Mouse (Mus musculus) urinary bladder, postnatal 25 days (tissue): ENCODE results near the gene Tfcp2.

ENCODE experiments used
- DNase-seq: peaks from one replicate; pipeline ENCODE4 v3.0.0; 2022; ENCODE audit warnings: low spot score

Gene Tfcp2

GRCm38 (mm10) chr15:100551326-100552307 lies at the start of gene Tfcp2:
Tfcp2 (minus strand) TSS chr15:100552008.
- DNase-seq = peak; percentile 92

- no peak for DNase-seq
These were observed 49.0 kb upstream of the Tfcp2 start for GRCm38 (mm10) chr15:100600696-100601272.

- DNase-seq = peak; percentile 43
These were observed 48.4 kb upstream of the Tfcp2 start for GRCm38 (mm10) chr15:100600047-100600695.

GRCm38 (mm10) chr15:100599276-100600046 lies 47.7 kb upstream of the Tfcp2 start, which contains the start of gene Pou6f1:
Pou6f1 (minus strand) TSS chr15:100599984.
- peak; percentile 31 for DNase-seq

GRCm38 (mm10) chr15:100598883-100599275 lies 47.1 kb upstream of the Tfcp2 start:
- peak; percentile 11 for DNase-seq

- DNase-seq = no peak
These were observed 46.6 kb upstream of the Tfcp2 start for GRCm38 (mm10) chr15:100598287-100598882.

- no peak for DNase-seq
These were observed 41.0 kb upstream of the Tfcp2 start for GRCm38 (mm10) chr15:100592817-100593216.

- no peak for DNase-seq
These were observed 38.6 kb upstream of the Tfcp2 start for GRCm38 (mm10) chr15:100590436-100590835.

GRCm38 (mm10) chr15:100588297-100588696 lies 36.5 kb upstream of the Tfcp2 start:
- DNase-seq = no peak

GRCm38 (mm10) chr15:100587166-100587565 lies 35.4 kb upstream of the Tfcp2 start:
- DNase-seq = no peak

GRCm38 (mm10) chr15:100585931-100586330 lies 34.1 kb upstream of the Tfcp2 start:
- DNase-seq = no peak

GRCm38 (mm10) chr15:100580108-100580507 lies 28.3 kb upstream of the Tfcp2 start:
- DNase-seq = no peak

- DNase-seq = no peak
These were observed 26.2 kb upstream of the Tfcp2 start for GRCm38 (mm10) chr15:100577972-100578371.

- DNase-seq = no peak
These were observed 25.0 kb upstream of the Tfcp2 start for GRCm38 (mm10) chr15:100576810-100577209.

GRCm38 (mm10) chr15:100576392-100576791 lies 24.6 kb upstream of the Tfcp2 start:
- DNase-seq = no peak

- no peak for DNase-seq
These were observed 23.6 kb upstream of the Tfcp2 start for GRCm38 (mm10) chr15:100575366-100575765.

- DNase-seq = no peak
These were observed 22.6 kb upstream of the Tfcp2 start for GRCm38 (mm10) chr15:100574378-100574777.

GRCm38 (mm10) chr15:100573946-100574345 lies 22.1 kb upstream of the Tfcp2 start:
- DNase-seq = no peak

GRCm38 (mm10) chr15:100569239-100569638 lies 17.4 kb upstream of the Tfcp2 start:
- DNase-seq = no peak

- no peak for DNase-seq
These were observed 14.7 kb upstream of the Tfcp2 start for GRCm38 (mm10) chr15:100566531-100566930.

GRCm38 (mm10) chr15:100557705-100558433 lies 6.1 kb upstream of the Tfcp2 start:
- no peak for DNase-seq
